Mouse (Mus musculus) layer of hippocampus, adult 11-12 months (tissue): ENCODE measurements at regions not wholly inside any gene's neighbourhood (a gene's known extent, or its start where the extent isn't known, plus 50 kb on each side); places are given as distances from the start of the nearest gene placed in this dataset.

Source experiments
- DNase-seq: peaks from one replicate; pipeline ENCODE4 v3.0.0; 2022; ENCODE audit warnings: low spot score

- DNase-seq, result no peak
Measured at GRCm38 (mm10) chr6:6290427-6290826, 73.5 kb upstream of the Slc25a13 start.

DNA sequence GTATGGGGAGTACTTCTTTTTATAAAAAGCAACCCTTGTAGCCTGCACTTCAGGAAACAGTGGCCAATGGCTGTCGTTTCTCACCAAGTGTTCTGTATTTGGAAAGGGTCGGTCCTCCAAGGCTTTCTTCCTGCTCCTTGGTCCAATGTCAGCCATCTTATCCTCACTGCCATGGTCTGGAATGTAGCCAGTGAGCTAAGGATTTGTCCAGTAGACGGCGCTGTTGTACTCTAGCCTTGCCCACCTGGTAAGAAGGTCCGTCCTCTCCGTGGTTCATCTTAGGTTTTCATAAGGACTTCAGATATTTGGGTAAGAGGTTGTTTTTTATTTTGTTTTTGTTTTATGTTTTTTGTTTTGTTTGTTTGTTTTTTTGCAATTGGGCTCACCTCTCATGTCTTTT is 72.8 kb upstream of the Slc25a13 start:
- DNase-seq, result peak; percentile 54

GRCm38 (mm10) chr6:6280812-6281568 is 64.0 kb upstream of the Slc25a13 start:
- no peak for DNase-seq

DNA sequence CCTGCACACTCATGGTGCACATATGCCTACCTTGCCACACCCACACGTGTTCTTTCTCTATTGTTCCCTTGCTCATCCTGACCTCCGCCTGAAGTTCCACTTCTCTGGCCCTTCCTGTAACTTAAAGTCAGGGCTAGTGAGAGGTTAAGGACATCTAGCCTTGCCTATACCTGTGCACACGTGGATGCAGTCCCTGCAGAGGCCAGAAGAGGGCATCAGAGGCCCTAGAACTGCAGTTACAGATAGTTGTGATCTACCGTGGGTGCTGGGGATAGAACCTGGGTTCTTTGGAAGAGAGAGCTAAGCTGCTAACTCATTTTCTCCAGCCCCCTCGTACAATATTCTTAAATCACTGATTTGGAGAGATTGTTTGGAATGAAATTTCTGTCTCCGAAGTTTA is 62.7 kb upstream of the Slc25a13 start:
- no peak for DNase-seq

- no peak for DNase-seq
Measured at GRCm38 (mm10) chr6:6270545-6270944, 53.6 kb upstream of the Slc25a13 start.
